Mouse (Mus musculus) kidney, postnatal 0 days (tissue): Measurements from ENCODE around the gene Olfr659. TPM values are rescaled to one million over a fixed set of nuclear protein-coding genes. Genes with fewer than 3 reads are reported as not detected.

ENCODE experiments used
- ATAC-seq: fragments of 200-750 bp; cut with Nextera tagmentation; replicated peaks from 2 replicates; pipeline ENCODE4 v1.8.0; 2017; ENCODE audit warnings: low read depth, moderate number of reproducible peaks, moderate TSS enrichment, moderate library complexity; ENCODE audit not compliant: low FRiP score
- DNase-seq: peaks from one replicate; pipeline ENCODE4 v3.0.0-alpha.2; 2016; ENCODE audit warnings: low spot score
- H3K27ac ChIP-seq: fragments of 300-500 bp; sonication (generic); 2 replicates; pipeline ENCODE4 v1.5.1; 2014; ENCODE audit warnings: mild to moderate bottlenecking
- H3K27me3 ChIP-seq: fragments of 300-500 bp; sonication (generic); 2 replicates; pipeline ENCODE4 v1.6.1; 2014; ENCODE audit warnings: low read length, mixed read lengths; ENCODE audit not compliant: insufficient read depth
- H3K36me3 ChIP-seq: fragments of 300-500 bp; sonication (generic); 2 replicates; pipeline ENCODE4 v1.6.1; 2014; ENCODE audit warnings: low read length, mixed read lengths; ENCODE audit not compliant: insufficient read depth
- H3K4me1 ChIP-seq: fragments of 300-500 bp; sonication (generic); replicated peaks from 2 replicates; pipeline ENCODE4 v1.6.1; 2014; ENCODE audit warnings: antibody characterized with exemption, low read length, mixed read lengths; ENCODE audit not compliant: insufficient read depth
- H3K4me2 ChIP-seq: fragments of 300-500 bp; sonication (generic); 2 replicates; pipeline ENCODE4 v1.6.1; 2014; ENCODE audit warnings: mild to moderate bottlenecking, low read length, moderate library complexity, mixed read lengths
- H3K4me3 ChIP-seq: fragments of 300-500 bp; sonication (generic); replicated peaks from 2 replicates; pipeline ENCODE4 v1.5.1; 2014; ENCODE audit warnings: low read depth, low read length
- H3K9ac ChIP-seq: fragments of 300-500 bp; sonication (generic); 2 replicates; pipeline ENCODE4 v1.6.1; 2014; ENCODE audit warnings: low read depth, low read length
- H3K9me3 ChIP-seq: fragments of 300-500 bp; sonication (generic); replicated peaks from 2 replicates; pipeline ENCODE4 v1.6.1; 2016; ENCODE audit warnings: low read length, inconsistent platforms, mixed read lengths
- CTCF ChIP-seq: IDR thresholded peaks from 2 replicates; pipeline ENCODE4 v1.5.1; 2016; ENCODE audit warnings: antibody characterized with exemption, low read depth, mild to moderate bottlenecking, moderate library complexity
- WGBS: fragments of 180-500 bp; shearing (Covaris S2); extraction: QIAGEN DNeasy Blood & Tissue Kit; methylation state at CpG from one replicate; pipeline ENCODE4 v1.1.7; 2014; 5-methylcytosine and 5-hydroxymethylcytosine counted together
- polyA plus RNA-seq: library from polyadenylated mRNA; unstranded; fragments of >200 nt; fragmentation: Nextera tagmentation; extraction: Ambion mirVana; gene quantifications from 2 replicates; pipeline ENCODE4 v1.2.1, GENCODE M21; 2015

Olfr659 gene
- polyA plus RNA-seq: not detected in 2 replicates

DNA sequence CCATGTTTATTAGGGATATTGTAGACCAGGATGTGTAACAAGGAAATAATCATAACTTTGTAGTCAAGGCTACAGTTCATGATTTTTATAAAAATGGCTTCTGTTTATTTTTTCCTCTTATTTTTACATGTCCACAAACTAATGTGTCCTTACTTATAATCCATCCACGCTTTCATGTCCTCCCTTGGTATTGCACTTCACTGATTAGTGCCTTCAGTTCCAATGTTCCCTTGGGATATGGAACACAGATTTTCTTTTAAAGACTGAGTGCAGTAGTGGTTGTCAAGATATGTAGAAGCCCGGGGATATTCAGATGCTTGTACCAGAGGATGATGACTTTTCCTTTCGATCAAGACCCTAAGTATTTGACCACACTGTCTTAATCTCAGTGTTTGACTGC lies at the start of gene Olfr659:
Gene Olfr659 (plus strand): TSS at position 301 of the 400 bp plus-strand sequence.
- no peak for ATAC-seq
- Histone ChIP-seq H3K36me3 (no peaks in the 10 kb centered on the region), H3K4me2 (no peak within 1 kb of the TSS), H3K4me1 (no peaks in the 10 kb centered on the region), H3K4me3 (no peak within 1 kb of the TSS), H3K9me3 (no peaks in the 10 kb centered on the region), H3K9ac (no peak within 1 kb of the TSS), H3K27me3 (no peaks in the 10 kb centered on the region), H3K27ac (no peak within 1 kb of the TSS)
- 94% methylated on average over 3 of the region's 3 CpGs for WGBS
- no peak for TF ChIP-seq CTCF
- DNase-seq: no peak

- ATAC-seq (no peak), DNase-seq (no peak)
- H3K36me3 ChIP-seq: no peaks in the 10 kb centered on the region
- H3K4me2 ChIP-seq: no peak within 1 kb of the TSS
- H3K4me1 ChIP-seq: no peaks in the 10 kb centered on the region
- H3K9me3 ChIP-seq: no peaks in the 10 kb centered on the region
- H3K9ac ChIP-seq: no peak within 1 kb of the TSS
- H3K4me3 ChIP-seq: no peak within 1 kb of the TSS
- H3K27ac ChIP-seq: no peak within 1 kb of the TSS
- H3K27me3 ChIP-seq: no peaks in the 10 kb centered on the region
- no peak for TF ChIP-seq CTCF
Observed at GRCm38 (mm10) chr7:104624494-104624893, 42.1 kb upstream of the Olfr659 start, which contains the start of gene Olfr657. TSS of gene Olfr657 (plus strand) at chr7:104624794.

GRCm38 (mm10) chr7:104646841-104647482 lies 19.6 kb upstream of the Olfr659 start, which contains the start of gene Olfr658:
TSS of gene Olfr658 (minus strand) at chr7:104647305.
- Histone ChIP-seq H3K9ac (no peak within 1 kb of the TSS), H3K27me3 (no peaks in the 10 kb centered on the region), H3K4me3 (no peak within 1 kb of the TSS), H3K27ac (no peak within 1 kb of the TSS), H3K36me3 (no peaks in the 10 kb centered on the region), H3K9me3 (no peaks in the 10 kb centered on the region), H3K4me1 (no peaks in the 10 kb centered on the region), H3K4me2 (peak within 1 kb of the TSS; percentile 40; the same call in 1 of the 2 replicates)
- ATAC-seq (peak; percentile 87), DNase-seq (peak; percentile 59)
- TF ChIP-seq CTCF: peak; percentile 65
- 41% methylated on average over 21 of the region's 22 CpGs for WGBS

GRCm38 (mm10) chr7:104686201-104686600 lies 19.6 kb downstream of the Olfr659 start, which contains the start of gene Olfr661:
TSS of gene Olfr661 (plus strand) at chr7:104686501.
- ATAC-seq (no peak), DNase-seq (no peak)
- no peak within 1 kb of the TSS for H3K4me2 ChIP-seq
- no peaks in the 10 kb centered on the region for H3K9me3 ChIP-seq
- no peak within 1 kb of the TSS for H3K27ac ChIP-seq
- H3K36me3 ChIP-seq: no peaks in the 10 kb centered on the region
- no peaks in the 10 kb centered on the region for H3K4me1 ChIP-seq
- H3K4me3 ChIP-seq: no peak within 1 kb of the TSS
- no peak within 1 kb of the TSS for H3K9ac ChIP-seq
- TF ChIP-seq CTCF: no peak
- no peaks in the 10 kb centered on the region for H3K27me3 ChIP-seq
- WGBS: 93% methylated on average over 2 of the region's 2 CpGs

Other genes with a start within 250 kb of the Olfr659 start
- gene Trim30a, start 201.6 kb upstream of the Olfr659 start, polyA plus RNA-seq: 3.7 and 4.5 TPM in 2 replicates
- gene Trim30d, start 158.9 kb upstream of the Olfr659 start, polyA plus RNA-seq: 0.78 and 1.2 TPM in 2 replicates
- gene Olfr651, start 116.6 kb upstream of the Olfr659 start, polyA plus RNA-seq: not detected in 2 replicates
- gene Olfr652, start 105.9 kb upstream of the Olfr659 start, polyA plus RNA-seq: not detected in 2 replicates
- gene Olfr653, start 89.4 kb upstream of the Olfr659 start, polyA plus RNA-seq: not detected in 2 replicates
- gene Olfr654, start 79.7 kb upstream of the Olfr659 start, polyA plus RNA-seq: not detected in 2 replicates
- gene Olfr655, start 65.0 kb upstream of the Olfr659 start, polyA plus RNA-seq: not detected in 2 replicates
- not detected in 2 replicates for gene Olfr656, start 52.8 kb upstream of the Olfr659 start, polyA plus RNA-seq
- gene Olfr657, start 42.0 kb upstream of the Olfr659 start, polyA plus RNA-seq: not detected in 2 replicates
- 0.04 TPM in 1 of 2 replicates, not detected in the other for gene Olfr658, start 19.4 kb upstream of the Olfr659 start, polyA plus RNA-seq
- gene Olfr661, start 19.7 kb downstream of the Olfr659 start, polyA plus RNA-seq: not detected in 2 replicates
- gene Usp17le, start 110.7 kb downstream of the Olfr659 start, polyA plus RNA-seq: not detected in 2 replicates
- not detected in 2 replicates for gene Usp17lb, start 175.8 kb downstream of the Olfr659 start, polyA plus RNA-seq
- gene Usp17la, start 190.3 kb downstream of the Olfr659 start, polyA plus RNA-seq: not detected in 2 replicates
- not detected in 2 replicates for gene Olfr665, start 211.3 kb downstream of the Olfr659 start, polyA plus RNA-seq
- gene Olfr666, start 229.2 kb downstream of the Olfr659 start, polyA plus RNA-seq: not detected in 2 replicates